Mouse (Mus musculus) hindbrain, embryonic 16.5 days (tissue): Measurements from ENCODE around the gene Calcoco1. TPM values are rescaled to one million over a fixed set of nuclear protein-coding genes. Genes with fewer than 3 reads are reported as not detected.

Experiments
- ATAC-seq: fragments of 200-750 bp; cut with Nextera tagmentation; 2 replicates; pipeline ENCODE4 v1.8.0; 2017; ENCODE audit warnings: moderate TSS enrichment, moderate library complexity
- H3K27ac ChIP-seq: fragments of 300-500 bp; sonication (generic); 2 replicates; pipeline ENCODE4 v1.5.1; 2014; ENCODE audit warnings: low read depth, mild to moderate bottlenecking, control low read depth, low read length, moderate library complexity
- H3K27me3 ChIP-seq: fragments of 300-500 bp; sonication (generic); replicated peaks from 2 replicates; pipeline ENCODE4 v1.6.1; 2014; ENCODE audit warnings: low read length; ENCODE audit not compliant: control insufficient read depth, insufficient read depth
- H3K36me3 ChIP-seq: fragments of 300-500 bp; sonication (generic); 2 replicates; pipeline ENCODE4 v1.6.1; 2014; ENCODE audit warnings: mild to moderate bottlenecking, low read length, moderate library complexity, mixed read lengths; ENCODE audit not compliant: control insufficient read depth, insufficient read depth
- H3K4me1 ChIP-seq: fragments of 300-500 bp; sonication (generic); 2 replicates; pipeline ENCODE4 v1.6.1; 2014; ENCODE audit warnings: low read depth, low read length; ENCODE audit not compliant: control insufficient read depth, insufficient read depth
- H3K4me2 ChIP-seq: fragments of 300-500 bp; sonication (generic); 2 replicates; pipeline ENCODE4 v1.6.1; 2014; ENCODE audit warnings: mild to moderate bottlenecking, low read length, control low read depth, moderate library complexity
- H3K4me3 ChIP-seq: fragments of 300-500 bp; sonication (generic); 2 replicates; pipeline ENCODE4 v1.5.1; 2014; ENCODE audit warnings: mild to moderate bottlenecking, low read length, control low read depth, moderate library complexity
- H3K9ac ChIP-seq: fragments of 300-500 bp; sonication (generic); 2 replicates; pipeline ENCODE4 v1.6.1; 2014; ENCODE audit warnings: low read depth, mild to moderate bottlenecking, control low read depth, low read length, moderate library complexity
- H3K9me3 ChIP-seq: fragments of 300-500 bp; sonication (generic); 2 replicates; pipeline ENCODE4 v1.6.1; 2014; ENCODE audit warnings: mild to moderate bottlenecking, low read length, moderate library complexity; ENCODE audit not compliant: control insufficient read depth
- WGBS: fragments of 180-500 bp; shearing (Covaris S2); extraction: QIAGEN DNeasy Blood & Tissue Kit; methylation state at CpG from one replicate; pipeline ENCODE4 v1.1.7; 2014; 5-methylcytosine and 5-hydroxymethylcytosine counted together
- polyA plus RNA-seq: library from polyadenylated mRNA; unstranded; fragments of >200 nt; fragmentation: Nextera tagmentation; extraction: Ambion mirVana; gene quantifications from 2 replicates; pipeline ENCODE4 v1.2.1, GENCODE M21; 2015

Calcoco1 gene
- polyA plus RNA-seq, 1 experiment from 2014 or later: 34.6 TPM

DNA sequence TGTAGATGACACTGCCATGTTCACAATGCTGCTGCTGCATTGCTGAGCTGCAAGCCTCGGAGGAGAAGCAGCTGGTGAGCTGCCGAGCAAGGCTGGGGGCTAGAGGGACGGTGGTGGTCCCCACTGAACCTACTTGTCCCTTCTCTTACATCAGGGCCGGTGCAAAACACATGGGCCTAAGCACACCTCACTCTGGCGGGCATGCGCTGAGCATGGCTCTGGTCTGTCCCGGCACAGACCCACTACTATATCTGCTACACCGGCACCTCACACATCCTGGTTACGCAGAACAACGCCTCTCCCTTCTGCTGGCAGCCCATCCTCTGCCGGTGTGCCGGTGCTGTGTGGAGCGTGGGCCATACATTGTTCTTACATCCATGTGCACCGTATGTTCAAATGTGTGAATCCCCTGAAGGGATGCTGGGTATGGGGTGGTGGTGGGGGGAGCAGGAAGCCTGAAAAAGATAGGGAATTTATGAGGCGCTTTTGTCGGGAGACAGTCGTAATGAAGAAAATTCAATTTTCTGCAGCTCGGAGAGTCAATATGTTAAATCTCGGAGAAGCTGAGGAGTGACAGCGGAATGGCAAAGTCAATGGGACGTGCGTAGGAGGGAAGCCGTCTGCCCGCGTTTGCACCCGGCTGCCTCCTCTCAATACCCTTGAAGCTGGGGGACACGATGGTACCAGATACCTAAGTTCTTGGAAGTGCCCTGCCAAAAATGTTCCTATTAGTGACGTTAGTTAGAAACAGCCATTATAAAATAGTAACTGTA is 12.0 kb upstream of the Calcoco1 start:
- ATAC-seq: no peak
- Histone ChIP-seq H3K9ac (peak overlapping the region; percentile 17), H3K4me3 (no peak overlapping the region)

DNA sequence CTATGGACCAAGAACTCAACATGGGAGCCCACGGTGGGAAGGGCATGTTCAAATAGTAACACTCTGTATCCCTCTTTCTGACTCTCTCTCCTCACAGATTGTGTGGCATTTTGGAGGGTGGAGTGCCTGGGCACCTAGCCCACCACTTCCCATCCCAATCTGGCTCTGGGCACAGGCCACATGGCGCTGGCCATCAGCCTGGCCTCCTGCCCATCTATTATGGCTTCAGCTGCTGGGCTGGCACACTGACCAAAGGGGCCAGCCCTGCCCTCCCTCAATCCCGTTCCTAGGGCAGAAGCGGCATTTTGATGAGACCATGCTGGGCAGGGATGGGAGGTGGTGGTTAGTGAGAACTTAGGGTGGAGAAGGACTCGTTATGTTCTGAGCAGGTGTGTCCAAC is 11.3 kb upstream of the Calcoco1 start:
- Histone ChIP-seq H3K36me3 (no peaks in the 10 kb centered on the region), H3K4me2 (no peak overlapping the region), H3K27ac (peak overlapping the region; percentile 81), H3K9ac (no peak overlapping the region), H3K9me3 (no peaks in the 10 kb centered on the region), H3K27me3 (no peaks in the 10 kb centered on the region), H3K4me3 (no peak overlapping the region), H3K4me1 (peaks cover 33% of the 10 kb centered on the region)
- ATAC-seq: peak; percentile 66
- 55% methylated on average over 5 of the region's 5 CpGs for WGBS

More for the DNA sequence above, 12.0 kb upstream of the Calcoco1 start:
- Histone ChIP-seq H3K27me3 (no peaks in the 10 kb centered on the region), H3K4me2 (no peak overlapping the region), H3K9me3 (no peaks in the 10 kb centered on the region), H3K36me3 (no peaks in the 10 kb centered on the region), H3K27ac (peak overlapping the region; percentile 81), H3K4me1 (peaks cover 33% of the 10 kb centered on the region)
- WGBS: 67% methylated on average over 28 of the region's 28 CpGs

DNA sequence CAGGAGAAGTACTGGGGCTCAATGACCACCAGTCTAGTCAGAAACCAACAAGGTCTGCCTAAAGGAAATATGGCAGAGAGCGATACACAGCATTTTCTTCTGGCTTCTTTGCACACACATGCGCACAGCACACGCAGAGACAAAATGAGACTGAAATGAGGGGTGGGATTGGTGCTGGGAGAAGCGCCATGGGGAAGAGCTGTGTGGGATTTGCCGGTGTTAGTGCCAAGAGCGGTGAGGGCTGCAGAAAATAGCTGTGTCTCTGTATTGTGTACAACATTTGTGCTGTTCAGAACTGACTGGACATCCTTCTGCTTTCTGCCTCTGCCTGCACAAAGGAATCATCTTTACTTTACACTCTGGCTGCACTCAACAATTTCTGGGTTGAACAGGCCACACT is 10.4 kb upstream of the Calcoco1 start:
- Histone ChIP-seq H3K9me3 (no peaks in the 10 kb centered on the region), H3K4me1 (peaks cover 33% of the 10 kb centered on the region), H3K27me3 (no peaks in the 10 kb centered on the region), H3K36me3 (no peaks in the 10 kb centered on the region), H3K4me3 (no peak overlapping the region), H3K27ac (peak overlapping the region; percentile 81), H3K9ac (no peak overlapping the region), H3K4me2 (no peak overlapping the region)
- 70% methylated on average over 6 of the region's 6 CpGs for WGBS
- ATAC-seq: no peak

DNA sequence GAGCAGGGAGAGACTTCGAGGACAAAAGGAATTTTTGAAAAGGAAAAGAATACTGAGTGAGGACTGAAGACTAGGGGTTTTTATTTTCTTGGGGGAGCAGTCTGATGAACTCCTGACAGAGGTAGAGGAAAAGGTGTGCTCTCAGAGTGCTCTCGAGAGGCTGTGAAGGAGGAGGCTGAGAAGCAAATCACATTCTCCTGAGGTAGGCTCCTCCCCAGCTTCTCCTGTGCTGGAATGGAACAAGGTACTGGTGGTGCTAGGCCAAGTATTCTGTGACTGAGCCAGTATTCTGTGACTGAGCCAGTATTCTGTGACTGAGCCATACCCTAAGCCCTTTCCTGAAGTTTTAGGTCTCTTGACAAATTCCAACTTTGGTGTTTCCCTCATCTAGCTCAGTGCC is 6.0 kb upstream of the Calcoco1 start:
- Histone ChIP-seq H3K4me3 (no peak overlapping the region), H3K36me3 (no peaks in the 10 kb centered on the region), H3K4me2 (no peak overlapping the region), H3K27ac (no peak overlapping the region), H3K9me3 (no peaks in the 10 kb centered on the region), H3K4me1 (peaks cover 3% of the 10 kb centered on the region; the same call in 1 of the 2 replicates), H3K9ac (no peak overlapping the region), H3K27me3 (no peaks in the 10 kb centered on the region)
- no peak for ATAC-seq
- WGBS: 49% methylated on average over 2 of the region's 2 CpGs

DNA sequence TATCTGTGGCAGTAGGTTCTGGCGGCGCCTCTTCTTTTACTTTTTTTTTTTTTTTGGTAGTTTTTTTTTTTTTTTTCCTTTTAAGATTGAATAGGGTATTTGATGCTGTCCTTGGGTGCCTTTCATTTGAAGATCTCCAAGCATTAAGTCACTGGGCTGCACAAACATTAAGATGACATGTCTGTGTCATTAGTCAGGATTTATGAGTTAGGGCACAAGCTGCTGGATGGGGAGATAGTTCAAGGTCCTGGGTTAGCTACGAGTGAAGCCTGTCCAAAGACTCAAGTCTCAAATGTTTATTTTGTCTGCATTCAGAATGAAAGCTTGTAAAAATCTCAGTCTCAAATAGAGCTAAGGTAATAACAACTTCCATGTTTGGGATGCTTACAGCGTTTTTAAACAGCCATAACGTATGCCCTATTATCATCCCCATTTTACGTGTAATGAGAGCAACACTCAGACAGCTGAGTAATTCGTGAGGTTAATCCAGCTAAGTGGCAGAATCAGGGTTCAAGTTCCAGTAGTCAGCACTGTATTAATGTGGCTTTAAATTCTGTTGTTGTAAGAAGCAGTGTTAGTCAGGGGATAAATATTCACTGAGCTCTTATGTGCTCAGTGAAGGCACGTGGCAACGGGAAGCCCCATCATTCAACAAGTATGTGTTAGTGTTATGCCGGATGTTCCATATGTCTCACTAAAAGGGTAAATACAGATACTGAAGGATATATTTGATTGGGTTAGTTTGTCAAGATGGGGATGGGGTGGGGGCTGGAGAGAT is 1.6 kb upstream of the Calcoco1 start:
- no peak for ATAC-seq
- no peaks in the 10 kb centered on the region for H3K27me3 ChIP-seq
- no peaks in the 10 kb centered on the region for H3K9me3 ChIP-seq
- H3K27ac ChIP-seq: no peak overlapping the region
- WGBS: 85% methylated on average over 10 of the region's 10 CpGs
- H3K4me1 ChIP-seq: peaks cover 10% of the 10 kb centered on the region
- no peak overlapping the region for H3K4me3 ChIP-seq
- H3K4me2 ChIP-seq: no peak overlapping the region
- peaks cover 2% of the 10 kb centered on the region; the same call in 1 of the 2 replicates for H3K36me3 ChIP-seq
- H3K9ac ChIP-seq: no peak overlapping the region

DNA sequence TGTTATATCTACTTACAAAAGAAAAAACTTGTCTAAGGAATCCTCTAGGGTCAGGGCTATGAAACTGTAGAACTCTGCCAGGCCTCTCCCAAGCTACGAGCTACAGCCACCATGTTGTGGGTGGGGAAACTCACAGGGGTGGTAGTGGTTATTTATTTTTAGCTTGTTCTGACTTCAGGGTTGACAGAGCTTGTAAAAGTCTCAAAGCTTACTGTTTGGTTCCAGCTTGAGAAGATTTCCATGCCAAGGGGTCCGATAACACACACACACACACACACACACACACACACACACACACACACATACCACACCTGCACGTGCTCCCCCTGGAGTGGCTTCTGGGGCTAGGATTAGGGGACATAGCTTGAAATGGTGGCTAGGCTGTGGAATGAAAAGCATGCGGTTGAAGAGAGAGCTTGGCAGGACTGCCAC is 538 bp upstream of the Calcoco1 start:
- WGBS: 48% methylated on average over 4 of the region's 4 CpGs
- Histone ChIP-seq H3K36me3 (peaks cover 3% of the 10 kb centered on the region; the same call in 1 of the 2 replicates), H3K9me3 (no peaks in the 10 kb centered on the region), H3K4me2 (peak overlapping the region; percentile 69), H3K4me3 (peak overlapping the region; percentile 79), H3K4me1 (peaks cover 10% of the 10 kb centered on the region), H3K27me3 (no peaks in the 10 kb centered on the region), H3K27ac (peak overlapping the region; percentile 70), H3K9ac (peak overlapping the region; percentile 57)
- ATAC-seq: peak; percentile 59; the same call in 1 of the 2 replicates

DNA sequence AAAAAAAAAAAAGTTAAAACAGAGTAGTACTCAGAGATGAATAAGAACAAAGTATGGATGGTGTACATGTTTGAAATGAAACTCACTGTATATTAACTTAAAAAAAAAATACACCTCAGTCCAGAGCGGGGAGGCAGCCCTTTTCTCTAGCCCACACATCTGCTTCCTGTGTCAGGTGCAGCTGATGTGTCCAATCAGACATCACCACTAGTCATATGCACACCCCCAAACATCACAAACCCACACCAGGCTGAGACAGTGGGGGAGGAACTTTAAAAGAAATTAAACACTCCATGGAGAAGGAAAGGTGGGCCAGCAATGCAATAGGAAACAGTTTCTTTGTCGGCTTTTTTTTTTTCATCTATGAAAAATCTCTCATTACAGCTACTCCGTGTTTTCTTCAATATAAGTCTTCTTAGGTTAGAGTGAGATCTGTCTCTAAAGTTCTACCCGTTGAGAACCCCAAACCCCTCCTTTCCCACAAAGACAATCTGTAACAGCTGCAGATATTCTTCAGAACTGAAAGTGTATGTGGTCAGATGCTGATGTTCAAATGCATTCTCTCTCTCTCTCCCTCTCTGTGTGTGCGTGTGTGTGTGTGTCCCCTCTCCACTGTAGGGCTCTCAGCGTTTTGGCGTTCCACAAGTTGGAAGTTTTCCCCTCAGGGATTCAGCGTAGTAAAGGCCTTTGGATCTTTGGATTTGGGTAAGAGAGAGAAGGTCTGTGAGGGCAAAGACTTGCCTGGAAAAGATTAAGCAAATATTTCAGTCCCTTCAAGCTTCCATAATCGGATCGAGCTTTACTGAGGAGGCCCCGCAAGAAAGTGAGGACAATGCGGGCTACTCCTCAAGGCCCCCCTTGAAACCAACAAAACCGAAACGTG is 721 bp downstream of the Calcoco1 start:
- Histone ChIP-seq H3K4me2 (peak overlapping the region; percentile 68), H3K4me1 (peaks cover 10% of the 10 kb centered on the region), H3K36me3 (peaks cover 4% of the 10 kb centered on the region; the same call in 1 of the 2 replicates), H3K9ac (peak overlapping the region; percentile 74), H3K4me3 (peak overlapping the region; percentile 79), H3K27me3 (no peaks in the 10 kb centered on the region), H3K9me3 (no peaks in the 10 kb centered on the region), H3K27ac (peak overlapping the region; percentile 66; the same call in 1 of the 2 replicates)
- WGBS: 18% methylated on average over 14 of the region's 14 CpGs
- no peak for ATAC-seq

DNA sequence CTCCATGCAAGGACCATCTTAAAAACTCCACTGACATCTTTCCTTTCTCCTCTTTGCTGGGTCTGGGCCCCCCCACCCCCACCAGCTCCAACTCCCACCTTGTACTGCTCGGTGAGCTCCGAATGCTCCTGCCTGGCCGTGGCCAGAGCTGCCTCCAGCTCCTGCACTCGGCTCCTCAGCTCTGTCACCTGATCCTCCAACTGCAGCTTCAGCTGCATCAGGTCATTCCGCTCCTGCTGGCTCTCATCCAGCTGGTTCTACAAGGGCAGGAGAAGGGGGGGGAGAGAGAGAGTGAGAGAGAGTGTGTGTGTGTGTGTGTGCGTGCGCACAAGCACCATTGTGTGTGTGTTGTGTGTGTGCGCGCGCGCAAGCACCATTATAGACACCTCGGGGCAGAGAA is 5.8 kb downstream of the Calcoco1 start:
- no peak overlapping the region for H3K4me2 ChIP-seq
- H3K27ac ChIP-seq: no peak overlapping the region
- H3K9ac ChIP-seq: no peak overlapping the region
- peaks cover 28% of the 10 kb centered on the region for H3K36me3 ChIP-seq
- no peak; the same call in 1 of the 2 replicates for ATAC-seq
- H3K27me3 ChIP-seq: no peaks in the 10 kb centered on the region
- H3K4me1 ChIP-seq: peaks cover 7% of the 10 kb centered on the region
- no peaks in the 10 kb centered on the region for H3K9me3 ChIP-seq
- H3K4me3 ChIP-seq: no peak overlapping the region
- 63% methylated on average over 12 of the region's 12 CpGs for WGBS
